Mouse (Mus musculus): ENCODE results near the gene Olfr373. TPM values are rescaled to one million over a fixed set of nuclear protein-coding genes. Genes with fewer than 3 reads are reported as not detected.
"Not testable (repeated sequence)": the region's sequence is repeated elsewhere in the genome, so short reads cannot be mapped to it uniquely, and the experiment has no call there.

Olfr373 gene
- polyA plus RNA-seq, 1 experiment from 2014 or later, result not detected

- not testable (repeated sequence) for H3K9ac ChIP-seq (ENCODE audit: low read length); H3K27ac ChIP-seq (replicated peaks in 1 of 2; ENCODE audit: control insufficient read depth in 1 of 2, insufficient read depth in 1 of 2, low read depth in 2 of 2, low read length in 2 of 2); H3K9me3 ChIP-seq (ENCODE audit: control insufficient read depth, low read length); H3K36me3 ChIP-seq (ENCODE audit: control insufficient read depth, insufficient read depth, low read length); H3K4me3 ChIP-seq (ENCODE audit: control insufficient read depth in 1 of 2, insufficient read depth in 1 of 2, low read depth in 1 of 2, low read length in 2 of 2); H3K27me3 ChIP-seq (ENCODE audit: control insufficient read depth, insufficient read depth, low read length); H3K4me1 ChIP-seq (ENCODE audit: control insufficient read depth in 2 of 2, insufficient read depth in 2 of 2, low read length in 2 of 2); H3K4me2 ChIP-seq (ENCODE audit: low read length); ATAC-seq (ENCODE audit: insufficient number of reproducible peaks, insufficient read depth, low FRiP score, low read depth)
- WGBS, result 57% methylated on average over 3 of the region's 3 CpGs
Measured at GRCm38 (mm10) chr8:72121486-72121885, 38.5 kb downstream of the Olfr373 start.

- H3K9ac ChIP-seq (ENCODE audit: low read length), result no peak overlapping the region
- H3K4me2 ChIP-seq (ENCODE audit: low read length), result no peak overlapping the region
- H3K27ac ChIP-seq (replicated peaks in 1 of 2; ENCODE audit: control insufficient read depth in 1 of 2, insufficient read depth in 1 of 2, low read depth in 2 of 2, low read length in 2 of 2), result no peak overlapping the region
- H3K4me1 ChIP-seq (ENCODE audit: control insufficient read depth in 2 of 2, insufficient read depth in 2 of 2, low read length in 2 of 2), result no peaks in the 10 kb centered on the region
- WGBS, result 71% methylated on average over 1 of the region's 1 CpGs
- ATAC-seq (ENCODE audit: insufficient number of reproducible peaks, insufficient read depth, low FRiP score, low read depth), result no peak
- H3K4me3 ChIP-seq (ENCODE audit: control insufficient read depth in 1 of 2, insufficient read depth in 1 of 2, low read depth in 1 of 2, low read length in 2 of 2), result no peak overlapping the region
- no peaks in the 10 kb centered on the region for H3K36me3 ChIP-seq (ENCODE audit: control insufficient read depth, insufficient read depth, low read length)
- no peaks in the 10 kb centered on the region for H3K27me3 ChIP-seq (ENCODE audit: control insufficient read depth, insufficient read depth, low read length)
- no peaks in the 10 kb centered on the region for H3K9me3 ChIP-seq (ENCODE audit: control insufficient read depth, low read length)
Measured at GRCm38 (mm10) chr8:72121997-72122396, 39.0 kb downstream of the Olfr373 start.

GRCm38 (mm10) chr8:72127834-72128233 lies 44.9 kb downstream of the Olfr373 start:
- H3K27me3 ChIP-seq (ENCODE audit: control insufficient read depth, insufficient read depth, low read length), result no peaks in the 10 kb centered on the region
- no peak overlapping the region for H3K9ac ChIP-seq (ENCODE audit: low read length)
- 71% methylated on average over 1 of the region's 1 CpGs for WGBS
- no peak overlapping the region for H3K27ac ChIP-seq (replicated peaks in 1 of 2; ENCODE audit: control insufficient read depth in 1 of 2, insufficient read depth in 1 of 2, low read depth in 2 of 2, low read length in 2 of 2)
- H3K9me3 ChIP-seq (ENCODE audit: control insufficient read depth, low read length), result no peaks in the 10 kb centered on the region
- no peak overlapping the region for H3K4me3 ChIP-seq (ENCODE audit: control insufficient read depth in 1 of 2, insufficient read depth in 1 of 2, low read depth in 1 of 2, low read length in 2 of 2)
- H3K36me3 ChIP-seq (ENCODE audit: control insufficient read depth, insufficient read depth, low read length), result no peaks in the 10 kb centered on the region
- peaks cover 3 to 4% of the 10 kb centered on the region in 2 experiments for H3K4me1 ChIP-seq (ENCODE audit: control insufficient read depth in 2 of 2, insufficient read depth in 2 of 2, low read length in 2 of 2)
- ATAC-seq (ENCODE audit: insufficient number of reproducible peaks, insufficient read depth, low FRiP score, low read depth), result no peak
- no peak overlapping the region for H3K4me2 ChIP-seq (ENCODE audit: low read length)

- WGBS, result 68% methylated on average over 2 of the region's 2 CpGs
- H3K4me1 ChIP-seq (ENCODE audit: control insufficient read depth in 2 of 2, insufficient read depth in 2 of 2, low read length in 2 of 2), result peaks cover 14 to 24% of the 10 kb centered on the region in 2 experiments
- no peak overlapping the region for H3K9ac ChIP-seq (ENCODE audit: low read length)
- no peak overlapping the region for H3K4me2 ChIP-seq (ENCODE audit: low read length)
- H3K36me3 ChIP-seq (ENCODE audit: control insufficient read depth, insufficient read depth, low read length), result no peaks in the 10 kb centered on the region
- H3K9me3 ChIP-seq (ENCODE audit: control insufficient read depth, low read length), result no peaks in the 10 kb centered on the region
- peak overlapping the region; percentile 50 to 63 for H3K27ac ChIP-seq (replicated peaks in 1 of 2; ENCODE audit: control insufficient read depth in 1 of 2, insufficient read depth in 1 of 2, low read depth in 2 of 2, low read length in 2 of 2)
- no peak overlapping the region for H3K4me3 ChIP-seq (ENCODE audit: control insufficient read depth in 1 of 2, insufficient read depth in 1 of 2, low read depth in 1 of 2, low read length in 2 of 2)
- no peaks in the 10 kb centered on the region for H3K27me3 ChIP-seq (ENCODE audit: control insufficient read depth, insufficient read depth, low read length)
- ATAC-seq (ENCODE audit: insufficient number of reproducible peaks, insufficient read depth, low FRiP score, low read depth), result no peak
Measured at GRCm38 (mm10) chr8:72131251-72131650, 48.3 kb downstream of the Olfr373 start.

- WGBS, result 83% methylated on average over 2 of the region's 2 CpGs
- H3K4me3 ChIP-seq (ENCODE audit: control insufficient read depth in 1 of 2, insufficient read depth in 1 of 2, low read depth in 1 of 2, low read length in 2 of 2), result no peak overlapping the region
- no peaks in the 10 kb centered on the region for H3K27me3 ChIP-seq (ENCODE audit: control insufficient read depth, insufficient read depth, low read length)
- no peak for ATAC-seq (ENCODE audit: insufficient number of reproducible peaks, insufficient read depth, low FRiP score, low read depth)
- no peaks in the 10 kb centered on the region for H3K9me3 ChIP-seq (ENCODE audit: control insufficient read depth, low read length)
- peaks cover 14 to 26% of the 10 kb centered on the region in 2 experiments for H3K4me1 ChIP-seq (ENCODE audit: control insufficient read depth in 2 of 2, insufficient read depth in 2 of 2, low read length in 2 of 2)
- H3K9ac ChIP-seq (ENCODE audit: low read length), result no peak overlapping the region
- H3K27ac ChIP-seq (replicated peaks in 1 of 2; ENCODE audit: control insufficient read depth in 1 of 2, insufficient read depth in 1 of 2, low read depth in 2 of 2, low read length in 2 of 2), result peak overlapping the region; percentile 50 to 63; a peak in 3 of 4 replicates
- H3K4me2 ChIP-seq (ENCODE audit: low read length), result no peak overlapping the region
- no peaks in the 10 kb centered on the region for H3K36me3 ChIP-seq (ENCODE audit: control insufficient read depth, insufficient read depth, low read length)
Measured at GRCm38 (mm10) chr8:72131901-72132300, 48.9 kb downstream of the Olfr373 start.

- 76% methylated on average over 1 of the region's 1 CpGs for WGBS
- Histone ChIP-seq H3K4me2 (ENCODE audit: low read length) (no peak overlapping the region), H3K4me3 (ENCODE audit: control insufficient read depth in 1 of 2, insufficient read depth in 1 of 2, low read depth in 1 of 2, low read length in 2 of 2) (no peak overlapping the region), H3K27ac (replicated peaks in 1 of 2; ENCODE audit: control insufficient read depth in 1 of 2, insufficient read depth in 1 of 2, low read depth in 2 of 2, low read length in 2 of 2) (peak overlapping the region in 1 of 2 experiments; percentile 95; a peak in 2 of 4 replicates), H3K9me3 (ENCODE audit: control insufficient read depth, low read length) (no peaks in the 10 kb centered on the region), H3K27me3 (ENCODE audit: control insufficient read depth, insufficient read depth, low read length) (no peaks in the 10 kb centered on the region), H3K9ac (ENCODE audit: low read length) (no peak overlapping the region), H3K36me3 (ENCODE audit: control insufficient read depth, insufficient read depth, low read length) (no peaks in the 10 kb centered on the region), H3K4me1 (ENCODE audit: control insufficient read depth in 2 of 2, insufficient read depth in 2 of 2, low read length in 2 of 2) (peaks cover 15 to 31% of the 10 kb centered on the region in 2 experiments)
- ATAC-seq (ENCODE audit: insufficient number of reproducible peaks, insufficient read depth, low FRiP score, low read depth), result no peak
Measured at GRCm38 (mm10) chr8:72132417-72132816, 49.4 kb downstream of the Olfr373 start.

- no peak for ATAC-seq (ENCODE audit: insufficient number of reproducible peaks, insufficient read depth, low FRiP score, low read depth)
- 70% methylated on average over 1 of the region's 1 CpGs for WGBS
- no peaks in the 10 kb centered on the region for H3K27me3 ChIP-seq (ENCODE audit: control insufficient read depth, insufficient read depth, low read length)
Measured at GRCm38 (mm10) chr8:72132891-72133290, 49.9 kb downstream of the Olfr373 start.

GRCm38 (mm10) chr8:72133507-72133906 lies 50.5 kb downstream of the Olfr373 start:
- no peak overlapping the region for H3K4me3 ChIP-seq (ENCODE audit: control insufficient read depth in 1 of 2, insufficient read depth in 1 of 2, low read depth in 1 of 2, low read length in 2 of 2)
- H3K4me1 ChIP-seq (ENCODE audit: control insufficient read depth in 2 of 2, insufficient read depth in 2 of 2, low read length in 2 of 2), result peaks cover 19 to 37% of the 10 kb centered on the region in 2 experiments
- H3K9ac ChIP-seq (ENCODE audit: low read length), result peak overlapping the region; percentile 30; the same call in 1 of the 2 replicates
- peaks cover 7% of the 10 kb centered on the region for H3K36me3 ChIP-seq (ENCODE audit: control insufficient read depth, insufficient read depth, low read length)
- no peaks in the 10 kb centered on the region for H3K9me3 ChIP-seq (ENCODE audit: control insufficient read depth, low read length)
- H3K27me3 ChIP-seq (ENCODE audit: control insufficient read depth, insufficient read depth, low read length), result no peaks in the 10 kb centered on the region
- 0 out of 2 replicates have a peak overlapping the region, but pooled peaks have one; percentile 8 for H3K4me2 ChIP-seq (ENCODE audit: low read length)
- H3K27ac ChIP-seq (replicated peaks in 1 of 2; ENCODE audit: control insufficient read depth in 1 of 2, insufficient read depth in 1 of 2, low read depth in 2 of 2, low read length in 2 of 2), result peak overlapping the region; percentile 46 to 95
- 4% methylated on average over 1 of the region's 1 CpGs for WGBS
- no peak for ATAC-seq (ENCODE audit: insufficient number of reproducible peaks, insufficient read depth, low FRiP score, low read depth)

More at GRCm38 (mm10) chr8:72132891-72133290, 49.9 kb downstream of the Olfr373 start:
- Histone ChIP-seq H3K9me3 (ENCODE audit: control insufficient read depth, low read length) (no peaks in the 10 kb centered on the region), H3K4me3 (ENCODE audit: control insufficient read depth in 1 of 2, insufficient read depth in 1 of 2, low read depth in 1 of 2, low read length in 2 of 2) (no peak overlapping the region), H3K4me1 (ENCODE audit: control insufficient read depth in 2 of 2, insufficient read depth in 2 of 2, low read length in 2 of 2) (peaks cover 17 to 36% of the 10 kb centered on the region in 2 experiments), H3K4me2 (ENCODE audit: low read length) (no peak overlapping the region), H3K9ac (ENCODE audit: low read length) (peak overlapping the region; percentile 30; the same call in 1 of the 2 replicates), H3K27ac (replicated peaks in 1 of 2; ENCODE audit: control insufficient read depth in 1 of 2, insufficient read depth in 1 of 2, low read depth in 2 of 2, low read length in 2 of 2) (peak overlapping the region; percentile 46 to 95), H3K36me3 (ENCODE audit: control insufficient read depth, insufficient read depth, low read length) (peaks cover under 1% of the 10 kb centered on the region; the same call in 1 of the 2 replicates)
